Mouse (Mus musculus) right cerebral cortex, adult 2 months (tissue): Measurements from ENCODE around the gene Ccdc187.

Experiments
- DNase-seq, 2 experiments: peaks; one replicate each; pipeline ENCODE4 v3.0.0; 2021 to 2022; ENCODE audit warnings: low spot score in 2 of 2

The Ccdc187 gene

GRCm38 (mm10) chr2:26280594-26280993, 13.8 kb downstream of the Ccdc187 start:
- DNase-seq = no peak

- no peak for DNase-seq
Observed at GRCm38 (mm10) chr2:26279712-26280111, 14.6 kb downstream of the Ccdc187 start.

GRCm38 (mm10) chr2:26273611-26274010, 20.7 kb downstream of the Ccdc187 start:
- DNase-seq = peak; percentile 71 to 74

GRCm38 (mm10) chr2:26268216-26268615, 26.1 kb downstream of the Ccdc187 start:
- DNase-seq = no peak

- DNase-seq = no peak
Observed at GRCm38 (mm10) chr2:26266066-26266742, 28.2 kb downstream of the Ccdc187 start.

- no peak for DNase-seq
Observed at GRCm38 (mm10) chr2:26265095-26265494, 29.3 kb downstream of the Ccdc187 start.

DNA sequence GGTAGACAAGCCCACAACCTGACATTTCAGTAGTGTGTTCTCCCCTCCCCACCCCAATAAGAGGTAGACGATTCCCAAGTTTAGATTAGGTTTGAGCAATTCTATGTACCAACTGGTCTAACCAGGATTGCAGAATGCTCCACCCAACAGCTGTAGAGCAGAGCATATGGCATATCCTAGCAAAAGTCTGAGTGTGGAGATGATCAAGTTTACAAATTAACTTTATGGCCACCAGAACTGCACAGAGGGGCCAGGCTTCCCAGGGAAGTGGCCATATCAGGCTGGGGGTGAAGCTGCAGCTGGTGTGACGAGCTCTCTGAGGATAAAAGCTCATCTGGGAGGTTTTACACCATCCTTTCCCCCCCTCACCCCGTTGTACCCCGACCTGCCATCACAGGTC, 29.7 kb downstream of the Ccdc187 start:
- DNase-seq = no peak

GRCm38 (mm10) chr2:26257315-26258096, 36.9 kb downstream of the Ccdc187 start:
- DNase-seq = no peak

GRCm38 (mm10) chr2:26254816-26255215, 39.5 kb downstream of the Ccdc187 start:
- no peak for DNase-seq

DNA sequence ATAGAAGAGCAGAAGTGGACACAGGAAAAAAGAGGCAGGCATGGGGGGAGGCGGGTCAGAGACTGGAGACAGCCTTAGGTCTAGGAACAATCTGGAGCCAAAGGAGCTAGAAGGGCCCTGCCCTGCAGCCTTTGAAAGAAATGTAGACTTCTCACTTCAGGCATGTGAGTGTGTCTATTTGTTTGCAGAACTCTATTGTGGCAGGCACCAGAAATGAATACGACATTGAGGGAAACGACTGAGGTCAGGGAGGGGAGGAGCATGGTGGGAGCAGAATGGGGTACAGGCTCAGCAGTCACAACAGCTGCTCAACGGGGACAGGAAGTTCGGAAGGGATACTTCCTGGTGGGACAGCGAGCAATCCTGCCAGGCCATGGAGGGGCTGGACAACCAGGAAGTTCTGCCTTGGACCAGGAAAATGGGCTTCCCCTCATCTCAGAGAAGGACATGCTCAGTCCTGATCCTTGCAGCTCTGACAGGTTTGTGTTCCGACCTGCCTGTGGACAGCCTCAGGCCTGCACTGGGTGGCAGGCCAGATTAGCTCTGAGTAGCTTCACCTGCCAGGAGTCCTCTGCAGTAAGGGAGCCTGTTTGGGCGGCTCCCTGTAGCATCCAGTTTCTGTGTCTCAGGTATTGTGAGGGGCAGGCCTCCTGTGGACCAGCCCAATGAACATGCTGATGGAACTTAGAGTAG, 41.7 kb downstream of the Ccdc187 start:
- DNase-seq = no peak

DNA sequence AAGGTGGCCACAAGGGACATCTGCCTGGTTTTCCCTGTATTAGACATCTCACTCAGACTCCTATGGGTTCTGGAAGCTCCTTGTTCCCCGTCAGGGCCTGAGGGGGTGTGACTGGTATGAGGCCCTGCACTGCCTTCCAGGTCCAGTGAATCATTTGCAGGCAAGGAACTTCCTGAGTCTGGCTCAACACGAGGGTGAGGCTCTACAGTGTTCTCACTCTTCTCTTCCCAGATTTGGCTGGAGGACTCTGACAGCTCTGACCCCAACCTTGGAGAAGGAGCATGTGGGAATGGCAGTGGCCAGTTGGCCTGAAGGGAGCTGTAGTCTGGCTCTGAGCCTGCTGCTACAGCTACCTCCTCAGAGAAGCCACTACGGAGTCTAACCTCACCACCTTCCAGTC, 46.8 kb downstream of the Ccdc187 start:
- no peak for DNase-seq

DNA sequence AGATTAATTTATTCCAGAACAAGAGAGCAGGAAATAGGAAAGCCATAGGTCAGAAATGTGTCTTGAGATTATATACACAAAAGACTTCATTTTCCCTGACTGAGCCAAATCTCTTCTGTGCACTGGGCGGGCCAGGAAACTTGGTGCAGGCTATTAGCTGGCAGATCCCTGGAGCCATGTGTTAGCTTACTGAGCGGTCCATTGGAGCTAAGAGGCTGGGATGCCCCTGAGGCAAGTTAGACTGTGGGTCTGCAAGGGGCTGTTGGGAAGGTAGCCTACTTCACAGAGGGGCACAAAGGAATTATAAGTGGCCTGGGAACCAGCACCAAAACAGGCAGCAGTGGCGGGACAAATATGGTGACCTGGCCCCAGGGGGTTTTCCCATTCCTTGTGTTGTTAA, 53.5 kb downstream of the Ccdc187 start:
- no peak for DNase-seq

GRCm38 (mm10) chr2:26240330-26240729, 54.0 kb downstream of the Ccdc187 start:
- no peak for DNase-seq

GRCm38 (mm10) chr2:26237290-26237782, 57.0 kb downstream of the Ccdc187 start, which contains the start of gene Qsox2:
Gene Qsox2, minus strand, starts transcription at chr2:26237525.
- peak; percentile 79 to 86 for DNase-seq

DNA sequence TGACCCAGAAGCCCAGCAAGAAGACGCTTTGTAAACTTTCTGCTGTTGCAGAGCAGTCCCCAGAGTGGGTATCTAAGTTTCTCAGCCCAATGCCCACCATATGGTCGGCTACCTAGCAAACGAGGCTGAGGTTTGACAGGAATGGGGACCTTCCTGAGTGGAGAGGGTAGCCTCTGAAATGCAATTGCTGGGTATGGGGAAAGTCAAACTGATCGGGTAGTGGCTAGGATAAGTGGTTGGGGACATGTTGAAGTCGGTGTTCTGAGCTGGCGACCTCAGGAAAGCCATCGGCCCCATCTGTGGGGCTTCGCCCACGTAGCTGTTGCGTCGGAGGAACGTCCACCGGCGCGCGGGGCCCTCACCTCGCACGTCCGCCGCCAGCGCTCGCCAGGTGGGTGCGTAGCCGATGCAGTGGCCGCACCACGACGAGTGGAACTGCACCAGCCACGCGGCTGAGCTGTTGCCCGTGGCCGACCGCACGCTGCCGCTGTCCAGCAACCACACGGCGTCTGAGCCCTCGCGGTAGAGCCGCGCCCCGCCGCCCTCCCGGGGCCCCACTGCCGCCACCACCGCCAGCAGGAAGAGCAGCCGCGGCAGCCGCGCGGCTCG, 57.6 kb downstream of the Ccdc187 start:
- DNase-seq = peak in 1 of 2 experiments; percentile 67

DNA sequence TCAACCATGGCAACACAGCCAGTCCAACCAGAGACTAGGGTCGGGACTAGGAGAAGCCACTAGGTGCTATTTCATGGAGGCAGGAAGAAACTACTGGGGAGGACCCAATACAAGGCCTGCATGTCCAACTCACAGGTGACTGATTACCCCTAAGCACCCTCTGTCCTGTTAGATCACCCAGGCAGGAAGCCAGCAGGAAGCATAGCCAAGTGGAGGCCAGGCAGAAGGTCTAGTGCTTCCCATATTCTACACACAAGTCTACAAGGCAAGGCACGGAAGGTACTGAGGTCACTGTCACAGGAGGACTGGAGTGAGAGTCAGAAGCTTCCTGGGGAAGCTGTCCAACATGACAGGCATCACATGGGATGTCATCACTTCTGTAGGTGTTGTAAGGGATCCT, 59.6 kb downstream of the Ccdc187 start:
- DNase-seq = no peak

- DNase-seq = no peak
Observed at GRCm38 (mm10) chr2:26234253-26234652, 60.1 kb downstream of the Ccdc187 start.

- peak in 1 of 2 experiments; percentile 8 for DNase-seq
Observed at GRCm38 (mm10) chr2:26231366-26231765, 63.0 kb downstream of the Ccdc187 start.

- peak in 1 of 2 experiments; percentile 21 for DNase-seq
Observed at GRCm38 (mm10) chr2:26230253-26230652, 64.1 kb downstream of the Ccdc187 start.

DNA sequence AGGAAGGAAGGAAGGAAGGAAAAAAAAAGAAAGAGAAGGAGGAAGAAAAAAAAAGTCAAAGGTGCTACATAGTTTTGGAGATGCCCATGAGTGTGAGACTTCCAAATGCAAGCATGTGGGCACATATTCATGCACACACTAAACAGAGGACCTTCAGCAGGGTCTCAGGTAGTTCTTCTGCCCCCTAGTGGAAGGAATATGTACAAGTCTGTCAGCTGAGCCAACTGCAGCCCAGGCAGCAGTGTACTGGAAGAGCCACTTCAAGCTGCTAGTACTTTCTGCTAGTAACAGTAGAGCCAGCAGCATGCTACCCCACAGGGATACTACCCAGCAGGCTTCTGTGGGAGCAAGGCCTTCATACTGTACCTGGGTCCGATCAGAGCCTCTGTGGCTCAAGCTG, 66.6 kb downstream of the Ccdc187 start:
- peak; percentile 40 to 50 for DNase-seq

DNA sequence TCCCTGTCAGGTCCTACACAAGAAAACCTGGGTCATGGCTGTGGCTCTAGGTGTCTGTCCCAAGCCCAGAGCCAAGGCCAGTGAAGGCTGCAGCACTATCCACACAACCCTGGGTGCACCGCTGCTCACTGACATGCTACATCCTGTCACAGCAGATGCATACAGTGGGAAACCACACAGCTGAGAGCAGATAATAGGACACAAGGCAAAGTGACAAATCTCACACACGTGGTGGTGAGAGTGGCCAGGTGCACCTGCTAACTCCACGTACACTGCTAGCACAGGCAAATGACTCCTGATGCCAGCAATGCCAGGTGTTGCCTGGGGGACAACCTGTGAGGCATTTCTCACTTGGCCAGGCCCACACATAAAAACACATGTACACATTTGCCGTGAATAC, 69.1 kb downstream of the Ccdc187 start:
- no peak for DNase-seq

DNA sequence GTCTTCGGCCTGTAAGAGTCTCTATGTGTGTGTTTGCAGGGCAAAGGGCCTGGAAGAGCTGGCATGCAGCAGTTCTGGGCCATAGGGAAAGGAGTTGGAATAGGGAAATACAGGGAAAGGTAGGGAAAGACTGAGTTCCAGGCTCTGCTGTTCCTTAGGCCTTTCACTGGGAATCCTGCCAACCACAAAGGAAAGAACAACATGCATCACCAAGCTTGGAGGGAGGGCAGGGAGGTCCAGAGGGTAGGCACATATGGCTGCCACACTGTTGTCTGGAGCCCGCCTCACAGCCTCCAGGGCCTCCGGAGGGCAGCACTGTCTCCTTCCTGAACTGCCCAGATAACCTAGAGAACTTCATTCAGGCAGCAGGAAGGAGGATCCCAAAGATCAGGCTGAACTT, 70.4 kb downstream of the Ccdc187 start:
- DNase-seq = no peak
